Mouse (Mus musculus): Measurements from ENCODE around the gene Hoxd4. TPM values are rescaled to one million over a fixed set of nuclear protein-coding genes. Genes with fewer than 3 reads are reported as not detected.

Hoxd4 gene
- 1 to 10 TPM; 1.0 to 1.3 TPM for total RNA-seq (2021)
- long read RNA-seq, experiment 1, result 0 reads
- long read RNA-seq, experiment 2, result 0 reads

DNA sequence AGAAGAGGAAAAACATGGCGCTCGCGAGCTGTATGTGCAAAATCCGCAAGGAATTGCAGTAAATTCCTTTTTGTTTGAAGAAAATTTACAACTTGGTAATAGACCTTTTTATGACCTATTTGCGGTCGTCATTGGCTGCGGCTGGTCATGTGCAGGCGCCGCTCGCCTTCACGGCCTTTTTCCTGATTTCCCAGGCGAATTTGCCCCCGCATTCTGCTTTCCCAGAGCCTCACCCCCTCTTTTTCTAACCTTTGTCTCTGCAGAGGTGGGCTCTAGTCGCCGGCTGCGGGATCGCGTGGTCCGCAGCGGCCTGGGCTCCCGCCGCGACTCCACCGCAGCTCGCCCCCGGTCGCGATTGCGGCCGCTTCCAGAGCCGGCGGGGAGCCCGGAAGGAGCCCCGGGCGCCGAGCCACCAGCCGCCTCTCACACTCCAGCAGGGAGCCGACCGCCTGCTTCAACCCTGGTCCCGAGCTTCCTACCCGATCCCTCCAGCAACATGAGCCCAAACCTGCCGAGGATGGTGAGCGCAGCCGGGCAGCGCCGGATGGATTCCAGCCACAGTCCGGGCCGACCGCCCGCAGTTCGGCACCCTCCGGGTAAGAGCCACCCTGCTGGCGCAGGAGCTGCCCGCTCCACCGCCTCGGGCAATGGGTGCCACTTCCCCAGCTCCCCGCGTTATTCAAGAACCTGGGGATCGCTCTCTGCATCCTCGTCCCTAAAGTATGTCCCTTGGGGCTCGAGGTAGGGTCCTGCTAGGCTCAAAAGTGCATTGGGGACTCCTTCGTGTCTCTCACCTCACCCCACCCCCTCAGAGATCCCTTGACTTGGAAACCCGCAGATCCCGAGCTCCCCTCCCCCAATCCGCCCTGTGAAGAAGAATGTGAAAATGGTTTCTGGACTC is at the start of gene Hoxd4, which contains the start of gene Hoxd3:
Hoxd4 (plus strand) TSS at position 209 of the 901 bp plus-strand sequence.
Hoxd3 (plus strand) TSS at position 207 of the 901 bp plus-strand sequence.
- DNase-seq (ENCODE audit: low spot score), result peak; percentile 60

DNA sequence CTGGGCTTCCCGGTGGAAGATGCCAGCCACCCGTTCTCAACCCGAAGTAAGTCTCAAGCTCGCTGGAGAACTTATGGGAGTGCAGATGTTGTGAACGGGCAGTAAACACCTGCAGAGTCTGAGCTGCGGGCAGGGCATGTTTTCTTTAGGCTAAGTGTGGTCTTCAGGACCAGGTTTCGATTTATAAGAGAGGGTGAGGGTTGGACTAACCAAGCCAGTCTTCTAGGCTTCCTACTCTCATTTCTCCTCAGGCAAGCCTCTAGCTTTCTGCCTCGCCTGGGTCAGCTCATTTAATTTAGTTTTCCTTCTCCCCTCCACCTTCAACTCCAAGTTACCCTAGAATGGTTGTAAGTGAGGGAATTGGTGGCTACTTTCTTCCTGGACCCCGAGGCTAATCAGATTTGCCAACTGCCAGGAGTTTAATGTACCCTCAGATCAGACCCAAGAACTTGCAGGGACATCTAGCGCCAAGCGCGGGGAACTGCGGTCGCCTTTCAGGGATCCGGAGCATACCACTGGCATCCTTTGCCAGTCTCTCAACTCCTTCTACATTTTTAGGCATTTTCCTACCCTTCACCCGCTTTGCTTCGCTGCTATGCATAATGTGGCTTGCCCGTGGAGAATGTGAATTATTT is 48.3 kb upstream of the Hoxd4 start:
- DNase-seq (ENCODE audit: low spot score), result no peak

DNA sequence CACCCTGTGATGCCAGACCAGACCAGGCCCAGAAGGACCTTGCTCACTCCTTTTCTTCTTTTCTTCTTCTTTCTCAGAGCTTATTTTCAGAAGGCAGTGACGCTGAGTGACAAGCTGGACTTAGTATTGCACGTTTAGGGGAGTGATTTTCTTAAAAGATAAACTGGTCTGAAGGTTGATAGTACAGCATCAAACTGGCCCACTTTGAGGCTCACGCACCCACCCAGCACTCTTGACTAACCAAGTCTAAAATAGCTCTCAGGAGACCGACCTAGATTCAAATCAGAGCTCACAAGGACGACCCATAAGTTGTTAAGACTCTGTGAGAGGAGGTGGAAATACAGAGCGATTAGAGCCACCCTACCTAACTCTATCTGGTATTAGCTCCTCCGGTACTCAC is 45.3 kb upstream of the Hoxd4 start:
- DNase-seq (ENCODE audit: low spot score), result no peak

DNA sequence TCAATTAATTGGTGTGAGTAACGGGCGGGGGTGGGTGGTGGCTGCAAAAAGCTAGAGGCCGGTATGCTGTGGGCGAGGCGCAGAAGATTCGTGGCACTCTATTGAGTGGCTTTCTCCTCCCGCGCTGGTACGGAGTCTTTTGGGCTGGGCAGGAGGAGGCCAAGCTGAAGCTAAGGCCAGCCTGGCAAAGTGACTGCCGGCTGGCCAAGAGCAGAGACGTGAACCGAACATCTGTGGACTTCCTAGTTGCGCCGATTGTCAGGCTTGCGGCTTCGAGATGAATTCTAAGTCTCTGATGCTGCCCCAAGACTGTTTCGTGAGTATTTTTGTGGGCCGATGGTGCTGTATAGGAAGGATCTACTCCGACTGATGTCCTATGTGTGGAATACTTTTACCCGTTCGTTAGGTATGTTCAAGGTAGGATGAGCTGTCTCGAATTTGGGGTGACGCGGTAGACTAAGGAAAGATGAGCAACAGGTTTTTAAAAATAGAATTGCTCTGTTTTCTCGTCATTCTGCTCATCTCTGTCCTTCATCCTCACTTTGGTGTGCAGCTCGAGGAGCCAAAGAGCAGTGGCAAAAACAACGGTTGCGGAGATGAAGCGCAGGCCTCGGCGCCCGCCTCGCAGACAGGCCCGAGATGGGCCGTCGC is 44.4 kb upstream of the Hoxd4 start:
- no peak for DNase-seq (ENCODE audit: low spot score)

DNA sequence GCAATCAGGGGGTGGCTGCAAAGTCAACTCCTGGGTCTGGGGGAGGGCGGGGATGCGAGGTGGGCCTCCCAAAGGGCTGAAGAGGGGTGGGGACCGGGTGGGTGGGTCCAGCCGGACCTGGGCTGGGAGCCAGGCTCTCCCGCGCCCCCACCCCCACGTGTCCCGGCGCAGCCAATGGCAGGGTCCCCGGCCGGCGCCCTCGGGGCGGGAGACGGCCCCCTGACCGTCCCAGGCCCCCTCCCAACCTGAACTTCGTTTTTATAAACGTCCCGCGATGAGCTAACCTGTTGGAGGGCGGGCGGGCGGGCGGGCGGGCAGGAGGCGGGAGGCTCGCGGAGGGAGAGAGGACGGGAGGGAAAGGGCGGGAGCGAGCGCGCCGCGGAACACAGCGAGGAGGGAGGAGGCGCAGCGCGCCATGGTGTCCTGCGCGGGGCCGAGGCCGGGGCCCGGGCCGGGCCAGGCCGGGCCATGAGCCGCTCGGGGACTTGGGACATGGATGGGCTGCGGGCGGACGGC is 43.8 kb upstream of the Hoxd4 start, which contains the start of gene Hoxd13:
Hoxd13 (plus strand) TSS at position 469 of the 516 bp plus-strand sequence.
- DNase-seq (ENCODE audit: low spot score), result no peak

DNA sequence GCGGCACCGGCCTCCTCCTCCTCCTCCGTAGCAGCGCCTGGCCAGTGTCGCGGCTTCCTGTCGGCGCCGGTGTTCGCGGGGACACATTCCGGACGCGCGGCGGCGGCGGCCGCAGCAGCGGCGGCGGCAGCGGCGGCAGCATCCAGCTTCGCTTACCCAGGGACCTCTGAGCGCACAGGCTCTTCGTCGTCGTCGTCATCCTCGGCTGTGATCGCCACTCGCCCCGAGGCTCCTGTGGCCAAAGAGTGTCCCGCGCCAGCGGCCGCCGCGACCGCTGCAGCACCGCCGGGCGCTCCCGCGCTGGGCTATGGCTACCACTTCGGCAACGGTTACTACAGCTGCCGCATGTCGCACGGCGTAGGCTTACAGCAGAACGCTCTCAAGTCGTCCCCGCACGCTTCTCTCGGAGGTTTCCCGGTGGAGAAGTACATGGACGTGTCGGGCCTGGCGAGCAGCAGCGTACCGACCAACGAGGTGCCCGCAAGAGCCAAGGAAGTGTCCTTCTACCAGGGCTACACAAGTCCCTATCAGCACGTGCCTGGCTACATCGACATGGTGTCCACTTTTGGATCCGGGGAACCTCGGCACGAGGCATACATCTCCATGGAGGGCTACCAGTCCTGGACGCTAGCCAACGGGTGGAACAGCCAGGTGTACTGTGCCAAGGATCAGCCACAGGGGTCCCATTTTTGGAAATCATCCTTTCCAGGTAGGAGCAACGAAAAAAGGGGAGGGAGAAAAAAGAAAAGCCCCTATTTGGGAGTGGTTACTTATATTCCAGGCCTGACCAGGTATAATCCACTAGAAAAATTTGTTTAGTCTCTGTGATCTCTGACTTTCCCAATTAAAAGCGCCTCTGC is 43.1 kb upstream of the Hoxd4 start:
- DNase-seq (ENCODE audit: low spot score), result no peak

DNA sequence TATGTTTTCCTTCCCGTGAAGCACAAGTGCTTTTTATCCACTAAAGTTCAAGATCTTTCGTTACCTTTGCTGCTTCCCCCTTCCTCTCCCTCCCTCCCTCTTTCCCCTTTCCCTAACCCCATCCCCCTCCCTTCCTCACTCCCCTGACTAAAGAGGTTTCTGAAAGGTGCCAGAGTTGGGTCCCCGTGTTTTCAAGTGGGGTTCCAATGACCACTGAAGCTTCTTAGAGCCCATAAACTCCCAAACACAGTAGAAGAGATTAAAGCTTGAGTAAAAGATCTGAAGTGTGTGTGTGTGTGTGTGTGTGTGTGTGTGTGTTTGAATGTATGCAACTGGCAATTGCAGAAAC is 42.5 kb upstream of the Hoxd4 start:
- DNase-seq (ENCODE audit: low spot score), result no peak

DNA sequence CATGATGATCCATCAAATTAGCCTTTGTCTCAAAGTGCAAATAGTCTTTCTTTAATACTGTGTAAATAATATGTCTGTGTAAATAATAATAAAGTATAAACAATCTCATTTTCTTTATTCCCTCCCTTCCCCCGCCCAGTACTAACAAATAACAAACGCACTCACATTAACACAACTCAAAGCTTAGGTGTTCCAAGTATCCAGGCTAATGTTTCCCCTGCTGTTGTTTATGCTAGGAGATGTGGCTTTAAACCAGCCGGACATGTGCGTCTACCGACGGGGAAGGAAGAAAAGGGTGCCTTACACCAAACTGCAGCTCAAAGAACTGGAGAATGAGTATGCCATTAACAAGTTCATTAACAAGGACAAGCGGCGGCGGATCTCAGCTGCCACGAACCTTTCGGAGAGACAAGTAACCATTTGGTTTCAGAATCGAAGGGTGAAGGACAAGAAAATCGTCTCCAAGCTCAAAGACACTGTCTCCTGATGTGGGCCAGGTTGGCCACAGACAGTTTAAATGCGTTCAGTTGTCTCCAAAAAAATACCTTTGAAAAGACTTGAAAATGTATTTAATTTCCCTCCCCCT is 42.0 kb upstream of the Hoxd4 start:
- no peak for DNase-seq (ENCODE audit: low spot score)

DNA sequence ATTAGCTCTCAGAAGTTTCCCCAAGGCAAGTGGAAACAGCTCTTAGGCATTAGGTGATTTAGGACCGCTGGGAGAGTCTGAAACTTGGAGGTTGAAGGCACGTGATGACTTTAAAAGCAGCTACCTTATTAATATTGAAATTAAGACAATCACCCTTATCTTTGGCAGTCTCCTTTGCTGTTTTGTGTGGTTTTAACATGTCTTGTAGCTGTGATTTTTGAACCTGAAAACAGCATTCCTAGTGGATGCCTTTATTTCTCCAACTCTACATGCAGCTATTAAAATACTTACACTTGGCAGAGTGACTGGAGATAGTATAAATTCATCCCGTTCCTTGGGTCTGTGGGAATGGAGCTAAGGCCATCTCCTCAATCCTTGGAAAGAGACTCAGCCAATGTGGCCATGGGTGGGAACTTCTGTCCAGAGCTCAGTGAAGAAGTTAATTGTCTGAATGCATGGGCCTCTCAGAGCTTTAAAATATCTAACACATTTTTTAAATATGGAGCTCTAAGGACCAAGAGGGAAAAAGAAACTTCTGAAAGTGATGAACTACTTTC is 41.0 kb upstream of the Hoxd4 start:
- DNase-seq (ENCODE audit: low spot score), result no peak

DNA sequence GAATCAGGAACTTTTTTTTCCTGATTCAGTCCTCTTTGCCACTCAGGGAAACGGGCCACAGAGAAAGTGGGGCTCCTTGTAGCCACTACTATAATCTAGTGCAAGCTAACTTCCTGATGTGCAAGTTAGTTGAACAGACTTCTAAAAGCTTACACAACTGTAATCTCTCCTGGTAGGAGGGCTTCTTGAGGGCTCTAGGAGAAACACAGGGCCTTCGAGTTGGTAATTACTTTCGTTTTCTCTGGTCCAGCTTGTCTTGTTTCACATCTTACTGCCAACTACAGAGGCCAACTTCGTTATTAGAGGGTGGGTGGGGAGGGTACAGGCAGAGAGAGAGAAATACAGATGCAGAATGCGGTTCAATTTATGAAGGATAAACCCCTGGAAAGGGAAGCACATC is 39.9 kb upstream of the Hoxd4 start:
- no peak for DNase-seq (ENCODE audit: low spot score)

DNA sequence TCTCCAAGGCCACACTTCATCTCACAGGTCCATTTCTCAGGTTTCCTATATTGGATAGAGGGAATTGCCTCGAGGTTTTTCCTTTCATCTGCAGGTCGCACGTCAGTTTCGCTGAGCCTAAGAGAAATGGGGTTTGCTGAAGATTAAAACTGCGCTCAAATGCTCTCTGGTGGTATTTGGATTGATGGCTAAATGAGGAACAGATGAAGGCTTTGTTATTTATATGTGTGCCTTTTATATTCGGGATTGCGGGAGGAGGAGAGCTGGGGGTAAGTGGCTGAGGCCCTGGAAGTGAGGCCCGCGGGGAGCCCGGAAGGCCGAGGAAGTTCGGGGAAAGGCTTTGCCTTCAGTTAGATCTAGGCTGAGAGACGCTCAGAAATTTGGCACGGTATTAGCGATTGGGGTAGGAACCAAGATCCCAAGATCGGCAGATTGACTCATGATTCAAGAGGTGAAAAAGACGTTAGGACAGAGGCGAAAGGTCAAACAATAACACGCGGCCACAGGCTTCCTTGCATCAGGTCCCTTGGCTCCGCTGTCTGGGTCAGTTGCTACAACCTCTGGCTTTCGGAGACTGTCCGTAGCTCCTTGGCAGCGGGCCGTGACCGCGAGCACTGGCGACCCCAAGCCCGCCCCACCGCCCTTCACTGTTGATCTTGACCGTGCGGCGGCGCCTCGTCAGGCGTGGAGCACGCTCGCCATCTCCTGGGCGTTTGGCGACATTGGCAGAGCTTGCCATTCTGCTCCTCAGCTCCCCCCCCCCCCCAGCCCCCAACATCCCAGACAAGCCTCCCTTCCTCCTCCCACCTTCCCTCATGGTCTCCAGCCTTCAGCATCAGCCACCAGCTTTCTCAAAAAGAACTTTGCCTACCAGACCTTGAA is 39.0 kb upstream of the Hoxd4 start:
- DNase-seq (ENCODE audit: low spot score), result peak; percentile 41

DNA sequence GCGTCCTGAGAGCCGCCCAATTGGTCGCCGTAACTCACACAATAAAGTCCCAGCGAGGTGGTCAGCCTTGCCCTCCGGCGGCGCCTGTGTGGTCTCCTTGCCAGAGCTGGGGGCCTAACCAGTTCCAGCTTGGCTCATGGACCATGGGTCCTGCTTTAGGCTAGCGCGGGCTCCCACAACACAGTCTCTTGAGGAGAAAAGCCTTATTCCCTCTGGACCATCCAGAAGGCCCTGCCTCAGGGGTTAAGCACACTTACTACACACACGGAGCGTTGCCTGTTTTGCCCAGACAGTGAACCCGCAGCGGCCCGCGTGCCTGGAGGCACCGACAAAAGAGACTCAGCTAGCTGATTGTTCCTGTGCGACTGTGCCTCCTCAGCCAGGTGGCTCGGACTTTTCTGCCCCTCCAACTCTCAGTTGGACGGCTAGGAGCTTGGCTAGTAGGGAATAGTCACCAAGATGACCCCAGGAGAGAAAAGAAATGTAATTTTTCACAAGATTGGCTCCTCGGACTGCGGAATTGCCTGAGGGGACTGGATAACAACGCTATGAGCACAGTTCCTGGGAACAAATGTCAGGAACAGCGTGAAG is 37.8 kb upstream of the Hoxd4 start:
- DNase-seq (ENCODE audit: low spot score), result no peak

DNA sequence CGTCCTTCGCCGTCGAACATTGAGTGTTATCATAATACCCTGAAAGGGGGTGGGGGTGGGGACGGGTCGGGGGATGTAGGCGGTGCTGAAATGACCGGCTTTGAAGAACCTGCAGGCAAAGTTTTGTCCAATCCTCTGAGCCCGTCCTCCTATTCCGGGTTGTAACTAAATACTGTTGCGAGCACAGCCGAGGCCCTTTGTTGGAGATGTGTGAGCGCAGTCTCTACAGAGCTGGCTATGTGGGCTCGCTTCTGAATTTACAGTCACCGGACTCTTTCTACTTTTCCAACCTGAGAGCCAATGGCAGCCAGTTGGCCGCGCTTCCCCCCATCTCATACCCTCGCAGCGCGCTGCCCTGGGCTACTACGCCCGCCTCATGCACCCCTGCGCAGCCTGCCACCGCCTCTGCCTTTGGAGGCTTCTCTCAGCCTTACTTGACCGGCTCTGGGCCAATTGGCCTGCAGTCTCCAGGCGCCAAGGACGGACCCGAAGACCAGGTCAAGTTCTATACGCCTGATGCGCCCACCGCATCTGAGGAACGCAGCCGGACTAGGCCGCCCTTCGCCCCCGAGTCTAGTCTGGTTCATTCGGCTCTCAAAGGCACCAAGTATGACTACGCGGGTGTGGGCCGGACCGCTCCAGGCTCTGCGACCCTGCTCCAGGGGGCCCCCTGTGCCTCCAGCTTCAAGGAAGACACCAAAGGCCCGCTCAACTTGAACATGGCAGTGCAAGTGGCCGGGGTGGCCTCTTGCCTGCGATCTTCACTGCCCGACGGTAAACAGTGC is 36.7 kb upstream of the Hoxd4 start, which contains the start of gene Hoxd12:
Hoxd12 (plus strand) TSS at position 133 of the 785 bp plus-strand sequence.
- DNase-seq (ENCODE audit: low spot score), result no peak

DNA sequence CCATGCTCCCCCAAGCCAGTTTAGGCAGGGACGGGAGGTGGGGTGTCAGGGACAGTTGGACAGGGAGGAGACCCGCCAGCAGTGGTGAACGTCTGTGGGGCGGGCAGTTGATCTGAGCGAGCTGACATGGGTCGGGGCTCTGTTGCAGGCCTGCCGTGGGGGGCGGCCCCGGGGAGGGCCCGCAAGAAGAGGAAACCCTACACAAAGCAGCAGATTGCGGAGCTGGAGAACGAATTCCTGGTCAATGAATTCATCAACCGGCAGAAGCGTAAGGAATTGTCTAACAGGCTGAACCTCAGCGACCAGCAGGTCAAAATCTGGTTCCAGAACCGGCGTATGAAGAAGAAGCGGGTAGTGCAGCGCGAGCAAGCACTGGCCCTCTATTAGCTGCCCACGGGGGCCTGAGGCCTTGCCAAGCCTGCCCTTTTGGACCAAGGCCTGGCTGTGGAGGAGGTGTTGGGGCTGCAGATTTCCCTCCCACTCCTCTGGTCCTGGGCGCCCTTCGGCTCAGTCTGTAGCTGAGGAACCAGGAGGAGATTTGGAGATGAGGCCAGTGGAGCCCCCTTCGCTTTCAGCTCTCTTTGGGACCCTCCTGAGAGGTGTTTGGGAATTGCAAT is 36.0 kb upstream of the Hoxd4 start:
- no peak for DNase-seq (ENCODE audit: low spot score)

DNA sequence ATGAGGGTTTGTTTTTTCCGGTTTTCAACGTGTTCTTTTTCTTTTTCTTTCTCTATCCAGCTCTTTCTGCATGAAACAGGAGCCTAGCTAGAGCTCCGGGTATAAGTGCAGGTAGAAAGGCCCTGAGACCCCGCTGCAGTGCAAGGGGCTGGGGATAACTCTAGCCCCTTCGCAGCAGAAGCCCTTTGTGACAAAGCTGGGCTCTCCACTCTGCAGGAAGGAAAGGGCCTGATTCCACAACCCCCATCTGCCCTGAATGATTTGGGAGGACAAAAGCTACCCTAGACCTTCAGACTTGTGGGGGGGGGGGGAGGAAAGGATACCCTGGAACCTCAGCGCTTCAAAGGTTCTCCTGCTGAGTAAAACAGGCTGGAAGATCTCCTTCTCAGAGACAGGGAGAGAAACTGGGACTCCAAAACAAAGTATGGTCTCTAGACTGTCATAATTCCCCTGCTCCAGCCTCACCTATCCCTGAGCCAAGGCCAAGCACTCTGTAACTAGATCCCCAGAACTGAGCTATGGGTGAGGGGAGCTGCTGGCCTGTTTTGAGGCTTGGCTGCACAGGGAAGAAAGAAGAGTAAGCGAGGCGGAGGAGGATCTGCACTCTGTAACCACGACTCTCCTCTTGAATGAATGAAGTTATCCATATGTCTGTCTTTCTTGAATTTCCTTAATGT is 35.2 kb upstream of the Hoxd4 start:
- no peak for DNase-seq (ENCODE audit: low spot score)

DNA sequence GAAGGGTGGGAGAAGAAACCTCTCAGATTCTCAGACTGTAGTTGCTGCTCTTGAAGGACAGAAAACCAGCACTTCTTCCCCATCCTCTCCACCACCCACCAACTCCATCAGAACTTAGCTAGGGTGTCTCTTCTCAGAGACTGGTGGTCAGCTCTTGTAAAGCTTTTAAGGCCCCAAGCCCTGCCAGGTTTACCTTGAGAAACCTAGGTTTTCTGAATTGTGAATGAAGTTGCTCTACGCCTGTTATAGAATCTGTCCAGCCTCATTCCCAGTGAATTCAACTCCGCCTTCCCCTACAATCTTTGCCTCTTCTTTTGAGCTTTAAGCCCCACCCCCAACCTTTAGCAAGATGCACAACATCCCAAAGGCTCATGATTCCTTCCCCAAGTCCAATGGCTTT is 34.6 kb upstream of the Hoxd4 start:
- no peak for DNase-seq (ENCODE audit: low spot score)

All from gastrocnemius, adult 18-20 months (tissue).